In the genomic region with DNA sequence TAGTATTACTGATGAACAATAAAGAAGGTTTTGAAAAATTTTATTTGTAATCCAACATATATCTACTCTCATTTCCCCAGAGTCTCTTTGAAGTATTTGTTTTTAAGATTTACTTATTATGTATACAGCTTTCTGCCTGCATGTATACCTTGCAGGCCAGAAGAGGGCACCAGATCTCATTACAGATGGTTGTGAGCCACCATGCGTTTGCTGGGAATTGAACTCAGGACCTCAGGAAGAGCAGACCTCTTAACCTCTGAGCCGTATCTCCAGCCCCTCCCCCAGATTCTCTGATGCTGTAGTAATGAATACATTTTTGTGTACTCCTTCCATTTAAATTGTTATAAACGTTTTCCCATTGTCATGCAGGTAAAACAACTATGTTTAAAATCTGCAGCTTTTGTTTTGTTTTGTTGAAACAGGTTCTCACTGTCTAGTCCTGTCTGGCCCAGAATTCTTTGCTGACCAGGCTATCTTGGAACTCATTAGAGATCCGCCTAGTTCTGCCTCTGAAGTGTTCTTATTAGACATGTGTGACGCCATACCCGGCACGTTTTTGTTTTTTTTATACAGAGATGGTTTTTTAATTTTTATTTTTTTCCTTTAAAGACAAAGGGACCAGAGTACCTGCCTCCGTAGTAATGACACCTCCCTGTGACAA, we compare ENCODE assay signal across 7 mouse cellular contexts. TPM values are rescaled to one million over a fixed set of nuclear protein-coding genes. Genes with fewer than 3 reads are reported as not detected.
DNase-seq lines count a peak whose midpoint lies in the region; ATAC-seq and TF ChIP-seq lines count a peak whose summit lies in the region.

No protein-coding gene starts in this region.

- H3K9me3 ChIP-seq in embryonic facial prominence, embryonic 10.5 days = peaks cover 17% of the 10 kb centered on the region
- H3K9me3 ChIP-seq in hindbrain, embryonic 16.5 days (ENCODE audit: control insufficient read depth, low read length) = peaks cover 9% of the 10 kb centered on the region; the same call in 1 of the 2 replicates
- H3K9me3 ChIP-seq in midbrain, embryonic 16.5 days (replicated peaks; ENCODE audit: control insufficient read depth, low read length, poor library complexity, severe bottlenecking) = peaks cover 3% of the 10 kb centered on the region; the same call in 1 of the 2 replicates

- peak; percentile 87 for ATAC-seq in hindbrain, embryonic 16.5 days
- ATAC-seq in midbrain, embryonic 16.5 days = peak; percentile 88

- H3K9ac ChIP-seq in hindbrain, embryonic 16.5 days (ENCODE audit: low read depth, low read length) = peak overlapping the region; percentile 45; the same call in 1 of the 2 replicates
- H3K9ac ChIP-seq in midbrain, embryonic 16.5 days (ENCODE audit: low read depth, low read length) = peak overlapping the region; percentile 42; the same call in 1 of the 2 replicates

- H3K4me2 ChIP-seq in hindbrain, embryonic 16.5 days (ENCODE audit: low read length) = peak overlapping the region; percentile 84
- peak overlapping the region; percentile 45 for H3K4me2 ChIP-seq in midbrain, embryonic 16.5 days (ENCODE audit: low read length)

- peaks cover 27% of the 10 kb centered on the region for H3K36me3 ChIP-seq in embryonic facial prominence, embryonic 10.5 days (replicated peaks)
- peaks cover 8% of the 10 kb centered on the region for H3K36me3 ChIP-seq in hindbrain, embryonic 16.5 days (ENCODE audit: control insufficient read depth, insufficient read depth, low read length)
- H3K36me3 ChIP-seq in midbrain, embryonic 16.5 days (ENCODE audit: control insufficient read depth, insufficient read depth, low read length) = peaks cover 4% of the 10 kb centered on the region; the same call in 1 of the 2 replicates

- no peak for TF ChIP-seq CTCF in lung, adult 2 months (IDR thresholded peaks at IDR 0.05; ENCODE audit: insufficient read depth, low read length)

- DNase-seq in lung, adult 2 months = no peak
- no peak for DNase-seq in lung, postnatal 25 days (ENCODE audit: low spot score)
- DNase-seq in embryonic facial prominence, embryonic 10.5 days (ENCODE audit: low spot score) = no peak
- no peak for DNase-seq in gastrocnemius, postnatal 14 days
- DNase-seq in right cerebral cortex, postnatal 36 days (ENCODE audit: low spot score in 2 of 2) = no peak

- intact Hi-C loops in gastrocnemius, postnatal 14 days (cut with DNase I; ENCODE audit: low total_unique reads) = loop anchor here (10.0 kb wide), 1 partner anchor 75 kb away; no protein-coding TSS in a partner anchor

- no peak for TF ChIP-seq POLR2A in lung, adult 2 months (IDR thresholded peaks at IDR 0.05; ENCODE audit: borderline replicate concordance, extremely low read depth, low read depth, low read length)

- peak overlapping the region; percentile 90 for H3K4me3 ChIP-seq in lung, adult 2 months (replicated peaks; ENCODE audit: extremely low read depth, low read depth, low read length)
- peak overlapping the region; percentile 99 for H3K4me3 ChIP-seq in embryonic facial prominence, embryonic 10.5 days
- peak overlapping the region; percentile 99 for H3K4me3 ChIP-seq in hindbrain, embryonic 16.5 days (ENCODE audit: low read length)
- peak overlapping the region; percentile 69 for H3K4me3 ChIP-seq in midbrain, embryonic 16.5 days (ENCODE audit: low read depth, low read length)

- no peaks in the 10 kb centered on the region for H3K27me3 ChIP-seq in embryonic facial prominence, embryonic 10.5 days (replicated peaks; ENCODE audit: low read depth, poor library complexity, severe bottlenecking)
- H3K27me3 ChIP-seq in hindbrain, embryonic 16.5 days (replicated peaks; ENCODE audit: control insufficient read depth, insufficient read depth, low read length) = no peaks in the 10 kb centered on the region
- no peaks in the 10 kb centered on the region for H3K27me3 ChIP-seq in midbrain, embryonic 16.5 days (ENCODE audit: control insufficient read depth, insufficient read depth, low read depth, low read length)

- peaks cover 4% of the 10 kb centered on the region; the same call in 1 of the 2 replicates for H3K4me1 ChIP-seq in lung, adult 2 months (ENCODE audit: control insufficient read depth, insufficient read depth, low read length)
- H3K4me1 ChIP-seq in embryonic facial prominence, embryonic 10.5 days = peaks cover 9% of the 10 kb centered on the region
- H3K4me1 ChIP-seq in hindbrain, embryonic 16.5 days (ENCODE audit: control insufficient read depth, insufficient read depth, low read depth, low read length) = peaks cover 8% of the 10 kb centered on the region
- peaks cover 8% of the 10 kb centered on the region for H3K4me1 ChIP-seq in midbrain, embryonic 16.5 days (ENCODE audit: control insufficient read depth, insufficient read depth, low read length)

- 26% methylated on average over 8 of the region's 8 CpGs for WGBS in lung, adult 2 months
- 33% methylated on average over 8 of the region's 8 CpGs for WGBS in embryonic facial prominence, embryonic 10.5 days
- WGBS in hindbrain, embryonic 16.5 days = 31% methylated on average over 8 of the region's 8 CpGs
- WGBS in midbrain, embryonic 16.5 days = 34% methylated on average over 8 of the region's 8 CpGs

- H3K27ac ChIP-seq in embryonic facial prominence, embryonic 10.5 days (replicated peaks) = 0 out of 2 replicates have a peak overlapping the region, but pooled peaks have one; percentile 87
- H3K27ac ChIP-seq in hindbrain, embryonic 16.5 days (ENCODE audit: low read depth, low read length) = no peak overlapping the region
- no peak overlapping the region for H3K27ac ChIP-seq in midbrain, embryonic 16.5 days (ENCODE audit: low read length)

RNA-seq across cellular contexts. Expression of gene Gfm1, which starts 0.4 kb away (rescaled TPM):
- polyA plus RNA-seq in lung, adult 2 months (2012; rRNA removed) = 9.5 and 13.6 TPM in 2 replicates
- polyA plus RNA-seq in embryonic facial prominence, embryonic 10.5 days (2016; fragmentation: Nextera tagmentation; extraction: Ambion mirVana) = 59.1 and 63.7 TPM in 2 replicates
- polyA plus RNA-seq in hindbrain, embryonic 16.5 days (2015; fragmentation: Nextera tagmentation; extraction: Ambion mirVana) = 34.0 and 35.0 TPM in 2 replicates
- 29.5 and 33.3 TPM in 2 replicates for polyA plus RNA-seq in midbrain, embryonic 16.5 days (2015; fragmentation: Nextera tagmentation; extraction: Ambion mirVana)
- 10 to 100 TPM; 86.4 to 91.9 TPM for total RNA-seq in gastrocnemius, postnatal 14 days (2021)

RNA-seq across cellular contexts. Expression of gene Lxn, which starts 34.3 kb away (rescaled TPM):
- 82.6 and 99.1 TPM in 2 replicates for polyA plus RNA-seq in lung, adult 2 months (2012; rRNA removed)
- 57.8 and 62.9 TPM in 2 replicates for polyA plus RNA-seq in embryonic facial prominence, embryonic 10.5 days (2016; fragmentation: Nextera tagmentation; extraction: Ambion mirVana)
- 189 and 198 TPM in 2 replicates for polyA plus RNA-seq in hindbrain, embryonic 16.5 days (2015; fragmentation: Nextera tagmentation; extraction: Ambion mirVana)
- 149 and 186 TPM in 2 replicates for polyA plus RNA-seq in midbrain, embryonic 16.5 days (2015; fragmentation: Nextera tagmentation; extraction: Ambion mirVana)
- total RNA-seq in gastrocnemius, postnatal 14 days (2021) = 1 to 10 TPM; 8.2 to 9.9 TPM

RNA-seq across cellular contexts. Expression of gene Gm17402, which starts 54.5 kb away (rescaled TPM):
- not detected in 2 replicates for polyA plus RNA-seq in lung, adult 2 months (2012; rRNA removed)
- polyA plus RNA-seq in embryonic facial prominence, embryonic 10.5 days (2016; fragmentation: Nextera tagmentation; extraction: Ambion mirVana) = not detected in 2 replicates
- not detected in 2 replicates for polyA plus RNA-seq in hindbrain, embryonic 16.5 days (2015; fragmentation: Nextera tagmentation; extraction: Ambion mirVana)
- polyA plus RNA-seq in midbrain, embryonic 16.5 days (2015; fragmentation: Nextera tagmentation; extraction: Ambion mirVana) = not detected in 2 replicates
- total RNA-seq in gastrocnemius, postnatal 14 days (2021) = not detected

RNA-seq across cellular contexts. Expression of gene Mlf1, which starts 55.6 kb away (rescaled TPM):
- polyA plus RNA-seq in lung, adult 2 months (2012; rRNA removed) = 4.6 and 6.8 TPM in 2 replicates
- 19.3 and 20.5 TPM in 2 replicates for polyA plus RNA-seq in embryonic facial prominence, embryonic 10.5 days (2016; fragmentation: Nextera tagmentation; extraction: Ambion mirVana)
- polyA plus RNA-seq in hindbrain, embryonic 16.5 days (2015; fragmentation: Nextera tagmentation; extraction: Ambion mirVana) = 35.2 and 35.8 TPM in 2 replicates
- 28.5 TPM in 2 replicates for polyA plus RNA-seq in midbrain, embryonic 16.5 days (2015; fragmentation: Nextera tagmentation; extraction: Ambion mirVana)
- 100 to 1,000 TPM; 427 to 489 TPM for total RNA-seq in gastrocnemius, postnatal 14 days (2021)
